Mouse (Mus musculus) stomach, embryonic 14.5 days (tissue): Measurements from ENCODE around the gene Slco3a1. TPM values are rescaled to one million over a fixed set of nuclear protein-coding genes. Genes with fewer than 3 reads are reported as not detected.
"Not testable (repeated sequence)": the region's sequence is repeated elsewhere in the genome, so short reads cannot be mapped to it uniquely, and the experiment has no call there.

Experiments used
- ATAC-seq: fragments of 200-750 bp; cut with Nextera tagmentation; 2 replicates; pipeline ENCODE4 v1.8.0; 2017; ENCODE audit warnings: low read depth, moderate TSS enrichment; ENCODE audit not compliant: insufficient number of reproducible peaks, insufficient read depth, low FRiP score
- H3K27ac ChIP-seq: fragments of 300-500 bp; sonication (generic); 2 replicates; pipeline ENCODE4 v1.5.1; 2014; ENCODE audit warnings: mild to moderate bottlenecking, low read length, moderate library complexity, mixed read lengths
- H3K27me3 ChIP-seq: fragments of 300-500 bp; sonication (generic); 2 replicates; pipeline ENCODE4 v1.6.1; 2014; ENCODE audit warnings: low read length, control low read depth, mixed read lengths; ENCODE audit not compliant: control insufficient read depth, insufficient read depth
- H3K36me3 ChIP-seq: fragments of 300-500 bp; sonication (generic); 2 replicates; pipeline ENCODE4 v1.6.1; 2014; ENCODE audit warnings: mild to moderate bottlenecking, control low read depth, low read length, moderate library complexity, mixed read lengths; ENCODE audit not compliant: control insufficient read depth, insufficient read depth
- H3K4me1 ChIP-seq: fragments of 300-500 bp; sonication (generic); 2 replicates; pipeline ENCODE4 v1.6.1; 2014; ENCODE audit warnings: low read length, control low read depth, mixed read lengths; ENCODE audit not compliant: control insufficient read depth, insufficient read depth
- H3K4me2 ChIP-seq: fragments of 300-500 bp; sonication (generic); replicated peaks from 2 replicates; pipeline ENCODE4 v1.6.1; 2014; ENCODE audit warnings: low read depth, low read length, control low read depth
- H3K4me3 ChIP-seq: fragments of 300-500 bp; sonication (generic); 2 replicates; pipeline ENCODE4 v1.5.1; 2014; ENCODE audit warnings: low read depth, low read length, control low read depth
- H3K9ac ChIP-seq: fragments of 300-500 bp; sonication (generic); replicated peaks from 2 replicates; pipeline ENCODE4 v1.6.1; 2014; ENCODE audit warnings: low read depth, mild to moderate bottlenecking, control low read depth, low read length, moderate library complexity, mixed read lengths
- H3K9me3 ChIP-seq: fragments of 300-500 bp; sonication (generic); 2 replicates; pipeline ENCODE4 v1.6.1; 2016; ENCODE audit warnings: low read depth, low read length, control low read depth; ENCODE audit not compliant: control insufficient read depth
- WGBS: fragments of 180-500 bp; shearing (Covaris S2); extraction: QIAGEN DNeasy Blood & Tissue Kit; methylation state at CpG from one replicate; pipeline ENCODE4 v1.1.7; 2014; 5-methylcytosine and 5-hydroxymethylcytosine counted together
- polyA plus RNA-seq: library from polyadenylated mRNA; unstranded; fragments of >200 nt; fragmentation: Nextera tagmentation; extraction: Ambion mirVana; gene quantifications from 2 replicates; pipeline ENCODE4 v1.2.1, GENCODE M21; 2014

The Slco3a1 gene
- polyA plus RNA-seq, 1 experiment from 2014 or later = 9.1 TPM

DNA sequence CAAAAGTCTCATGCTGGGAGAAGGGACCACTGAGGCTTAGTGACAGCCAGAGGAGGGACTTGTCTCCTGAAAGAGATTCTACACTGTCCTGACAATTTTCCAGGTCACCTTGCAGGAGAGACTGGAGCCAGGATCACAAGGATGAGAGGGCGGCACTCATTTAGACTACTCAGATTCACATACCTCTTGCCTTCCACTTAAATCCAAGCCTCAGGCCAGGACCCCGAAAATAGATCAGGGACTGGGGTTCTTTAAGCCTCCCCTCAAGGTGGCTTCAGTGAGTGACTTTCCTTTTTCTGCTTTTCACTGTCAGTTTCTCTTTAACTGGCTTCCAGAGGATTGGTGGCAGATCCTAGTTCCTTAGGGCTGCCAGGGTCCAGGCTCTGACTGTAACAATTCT lies 133.0 kb downstream of the Slco3a1 start:
- no peak for ATAC-seq
- H3K9ac ChIP-seq = no peak overlapping the region
- WGBS = 90% methylated on average over 2 of the region's 2 CpGs
- no peak overlapping the region for H3K4me3 ChIP-seq
- no peaks in the 10 kb centered on the region for H3K36me3 ChIP-seq
- no peaks in the 10 kb centered on the region for H3K9me3 ChIP-seq
- H3K27me3 ChIP-seq = no peaks in the 10 kb centered on the region
- H3K27ac ChIP-seq = no peak overlapping the region
- peaks cover 12% of the 10 kb centered on the region; the same call in 1 of the 2 replicates for H3K4me1 ChIP-seq
- H3K4me2 ChIP-seq = no peak overlapping the region

DNA sequence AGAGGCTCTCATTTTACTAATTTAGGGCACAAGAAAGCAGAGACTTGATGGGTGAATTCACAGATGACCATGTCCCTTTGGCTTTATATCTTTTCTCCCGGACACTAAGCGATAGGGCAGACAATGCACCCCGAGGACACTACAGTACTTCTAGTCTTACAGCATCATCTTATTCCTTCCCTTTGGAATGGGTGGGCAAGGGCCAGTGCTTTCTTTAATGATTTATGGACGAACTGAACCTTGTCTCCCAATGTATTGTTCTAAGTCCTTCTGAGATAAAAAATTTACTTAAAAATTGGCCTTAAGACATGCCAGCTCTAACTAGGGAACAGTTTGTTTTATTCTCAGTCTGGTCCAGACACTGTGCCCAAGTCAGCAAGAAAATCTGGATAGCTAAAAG lies 134.9 kb downstream of the Slco3a1 start:
- Histone ChIP-seq H3K4me1 (peaks cover 9% of the 10 kb centered on the region; the same call in 1 of the 2 replicates), H3K9me3 (no peaks in the 10 kb centered on the region), H3K36me3 (no peaks in the 10 kb centered on the region), H3K4me2 (no peak overlapping the region), H3K9ac (no peak overlapping the region), H3K27ac (no peak overlapping the region), H3K4me3 (no peak overlapping the region), H3K27me3 (no peaks in the 10 kb centered on the region)
- 89% methylated on average over 4 of the region's 4 CpGs for WGBS
- no peak for ATAC-seq

DNA sequence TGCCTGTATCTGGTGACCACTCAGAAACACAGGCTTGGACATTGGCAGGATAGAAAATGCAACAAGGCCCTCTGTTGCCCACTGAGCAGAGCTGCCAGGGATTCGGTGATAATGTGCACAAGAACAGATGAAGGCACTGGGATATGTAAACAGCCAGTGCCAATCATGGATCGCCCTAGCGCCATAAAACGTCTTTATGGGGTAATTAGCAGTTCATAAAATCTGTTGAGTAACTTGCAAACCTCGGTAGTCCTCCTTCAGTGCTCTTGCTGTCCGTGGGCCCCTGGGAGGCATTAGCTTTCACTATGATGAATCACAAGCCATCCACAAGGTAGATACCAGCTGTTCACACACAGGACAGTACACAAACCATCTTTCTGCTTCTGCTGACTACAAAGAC lies 137.6 kb downstream of the Slco3a1 start:
- no peak for ATAC-seq
- no peaks in the 10 kb centered on the region for H3K36me3 ChIP-seq
- no peaks in the 10 kb centered on the region for H3K4me1 ChIP-seq
- no peak overlapping the region for H3K4me2 ChIP-seq
- no peaks in the 10 kb centered on the region for H3K27me3 ChIP-seq
- no peak overlapping the region for H3K27ac ChIP-seq
- 41% methylated on average over 6 of the region's 6 CpGs for WGBS
- no peaks in the 10 kb centered on the region for H3K9me3 ChIP-seq
- H3K9ac ChIP-seq = no peak overlapping the region
- no peak overlapping the region for H3K4me3 ChIP-seq

DNA sequence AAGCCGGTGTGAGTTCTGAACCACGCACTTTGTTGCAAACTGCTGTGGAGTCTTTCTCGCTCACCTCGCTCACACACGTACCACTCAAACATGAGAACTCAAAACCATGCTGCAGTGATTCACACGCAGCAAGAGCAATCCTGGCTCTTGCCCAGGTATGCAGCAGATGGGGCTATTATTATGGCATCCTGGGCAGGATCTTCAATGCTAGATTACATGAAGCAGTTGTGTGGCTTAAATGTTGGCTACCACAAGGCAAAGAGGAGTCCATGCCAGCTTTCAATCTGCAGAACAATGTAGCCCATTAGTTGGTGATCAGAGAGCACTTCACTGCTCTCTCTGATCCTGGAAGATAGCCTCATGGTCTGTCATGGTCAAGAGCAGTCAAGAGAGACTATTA lies 139.3 kb downstream of the Slco3a1 start:
- H3K27ac ChIP-seq = no peak overlapping the region
- 96% methylated on average over 6 of the region's 6 CpGs for WGBS
- H3K9me3 ChIP-seq = no peaks in the 10 kb centered on the region
- no peaks in the 10 kb centered on the region for H3K27me3 ChIP-seq
- no peak for ATAC-seq
- no peaks in the 10 kb centered on the region for H3K4me1 ChIP-seq
- no peaks in the 10 kb centered on the region for H3K36me3 ChIP-seq
- no peak overlapping the region for H3K4me3 ChIP-seq
- H3K4me2 ChIP-seq = no peak overlapping the region
- H3K9ac ChIP-seq = no peak overlapping the region

DNA sequence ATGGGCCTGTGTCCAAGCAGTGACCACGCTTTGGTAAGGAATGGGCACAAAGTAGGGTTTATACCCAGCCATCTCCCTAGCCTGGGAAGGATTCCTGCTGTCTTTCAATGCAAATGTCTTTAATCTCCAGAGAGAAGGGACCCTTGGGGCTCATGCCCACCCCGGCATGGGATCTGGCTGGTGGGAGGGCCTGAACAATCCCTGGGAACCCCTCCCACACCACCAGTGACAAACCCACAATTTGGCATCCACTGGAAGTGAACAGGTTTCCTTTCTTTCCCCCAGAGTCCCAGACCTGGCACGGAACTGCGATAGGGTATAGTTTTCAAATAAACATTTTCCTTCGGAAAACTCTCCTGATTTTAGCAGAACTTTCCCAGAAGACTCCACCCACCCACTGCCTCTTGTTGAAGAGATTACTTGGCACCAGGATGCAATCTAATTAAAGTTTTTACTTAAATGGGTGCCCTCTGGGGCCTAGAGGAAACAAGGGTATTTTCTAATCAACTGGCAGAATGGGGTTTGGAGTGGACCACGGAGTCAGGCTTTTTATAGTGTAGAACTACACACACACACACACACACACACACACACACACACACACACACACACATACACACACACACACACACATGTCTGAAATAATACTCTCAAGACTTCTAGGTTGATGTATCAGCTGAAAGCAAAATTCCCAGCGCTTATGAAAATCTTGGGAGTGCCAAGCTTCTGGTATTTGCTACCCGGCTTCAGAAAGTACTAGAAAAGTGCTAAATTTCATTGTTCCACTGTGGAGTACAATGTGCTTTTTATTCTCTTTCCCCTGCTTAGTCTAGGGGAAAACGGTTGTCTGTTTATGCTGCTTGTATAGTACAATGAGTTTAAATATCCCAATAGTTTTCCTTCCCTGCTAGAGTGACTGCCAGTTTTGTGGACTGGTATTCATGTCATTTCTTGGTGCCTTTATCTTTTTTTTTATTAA lies 140.6 kb downstream of the Slco3a1 start:
- Histone ChIP-seq H3K4me1 (no peaks in the 10 kb centered on the region), H3K27me3 (no peaks in the 10 kb centered on the region), H3K9ac (no peak overlapping the region), H3K4me3 (no peak overlapping the region), H3K9me3 (no peaks in the 10 kb centered on the region), H3K36me3 (no peaks in the 10 kb centered on the region), H3K27ac (no peak overlapping the region), H3K4me2 (no peak overlapping the region)
- ATAC-seq = no peak
- WGBS = 69% methylated on average over 9 of the region's 9 CpGs

DNA sequence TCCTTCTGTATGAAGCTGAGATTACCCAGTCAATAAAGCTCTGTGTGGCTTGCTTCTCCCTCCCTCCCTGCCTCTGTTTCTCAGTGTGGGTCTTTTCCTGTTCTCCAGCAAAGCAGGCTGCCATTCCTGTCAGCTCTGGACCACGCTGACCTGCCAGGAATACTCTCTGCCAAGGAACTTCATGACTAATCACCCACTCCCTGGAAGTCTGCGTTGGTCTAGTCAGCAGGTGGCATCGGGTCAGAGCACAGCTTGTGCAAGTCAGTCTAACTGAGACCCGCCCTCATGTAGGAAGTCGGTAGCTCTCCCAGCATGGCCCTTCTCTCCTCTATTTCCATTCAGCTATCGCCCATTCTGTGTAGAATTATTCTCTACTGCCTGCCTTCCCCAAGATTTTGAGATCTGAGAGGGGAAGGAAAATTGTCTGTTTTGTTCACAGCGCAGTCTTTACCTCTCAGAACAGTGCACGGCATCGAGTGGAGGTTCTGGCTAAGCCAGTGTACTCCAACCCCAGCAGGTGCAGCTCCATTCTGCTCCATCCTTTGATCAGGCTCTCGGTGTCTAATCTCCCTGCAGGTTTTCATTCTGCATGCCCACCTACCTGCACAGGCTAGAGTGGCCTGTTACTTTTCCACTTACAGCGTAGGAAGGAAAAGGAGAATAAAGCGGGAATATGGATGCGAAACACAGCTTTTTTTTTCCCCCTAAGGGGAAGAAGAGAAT lies 145.8 kb downstream of the Slco3a1 start:
- Histone ChIP-seq H3K9me3 (no peaks in the 10 kb centered on the region), H3K9ac (no peak overlapping the region), H3K36me3 (no peaks in the 10 kb centered on the region), H3K27ac (no peak overlapping the region), H3K4me1 (no peaks in the 10 kb centered on the region), H3K4me3 (no peak overlapping the region), H3K27me3 (no peaks in the 10 kb centered on the region), H3K4me2 (no peak overlapping the region)
- ATAC-seq = 0 out of 2 replicates have a peak, but pooled peaks have one; percentile 14
- 61% methylated on average over 13 of the region's 13 CpGs for whole genome bisulfite sequencing

DNA sequence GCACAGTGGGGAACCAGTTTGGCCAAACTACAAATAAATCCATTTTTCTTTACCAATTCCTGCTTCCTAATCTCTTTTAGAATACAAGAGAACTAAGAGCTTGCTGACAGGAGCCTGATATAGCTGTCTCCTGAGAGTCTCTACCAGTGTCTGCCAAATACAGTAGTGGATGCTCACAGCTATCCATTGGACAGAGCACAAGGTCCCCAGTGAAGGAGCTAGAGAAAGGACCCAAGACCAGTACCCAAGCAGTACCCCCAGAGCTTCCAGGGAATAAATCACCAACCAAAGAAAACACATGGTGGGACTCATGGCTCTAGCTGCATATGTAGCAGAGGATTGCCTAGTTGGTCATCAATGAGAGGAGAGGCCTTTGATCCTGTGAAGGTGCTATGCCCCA lies 146.7 kb downstream of the Slco3a1 start:
- H3K9ac ChIP-seq, H3K36me3 ChIP-seq, H3K9me3 ChIP-seq, H3K4me2 ChIP-seq, ATAC-seq, H3K27me3 ChIP-seq, H3K4me3 ChIP-seq, H3K27ac ChIP-seq, H3K4me1 ChIP-seq: not testable (repeated sequence)

DNA sequence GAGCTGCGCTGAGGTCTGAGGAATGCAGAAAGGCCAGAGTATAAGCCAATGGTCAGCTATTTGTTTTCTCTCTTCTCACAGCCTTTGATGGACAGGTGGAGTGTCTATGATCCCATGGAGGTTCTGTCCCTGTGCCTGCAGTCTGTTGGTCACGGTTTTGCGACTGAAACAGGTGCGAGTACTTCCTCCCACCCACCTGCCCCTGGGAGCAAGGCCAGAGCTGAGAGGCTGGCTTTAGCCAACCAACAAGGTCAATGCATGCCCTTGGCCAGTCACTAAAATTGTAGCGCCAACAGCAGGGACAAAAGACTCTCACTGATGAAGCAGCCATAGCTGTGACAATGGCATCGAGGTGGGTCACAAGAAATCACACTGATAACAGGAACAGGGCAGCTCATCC lies 154.9 kb downstream of the Slco3a1 start:
- no peak overlapping the region for H3K4me3 ChIP-seq
- H3K27ac ChIP-seq = no peak overlapping the region
- no peaks in the 10 kb centered on the region for H3K4me1 ChIP-seq
- no peak overlapping the region for H3K9ac ChIP-seq
- ATAC-seq = no peak
- no peak overlapping the region for H3K4me2 ChIP-seq
- no peaks in the 10 kb centered on the region for H3K36me3 ChIP-seq
- no peaks in the 10 kb centered on the region for H3K9me3 ChIP-seq
- H3K27me3 ChIP-seq = no peaks in the 10 kb centered on the region
- 91% methylated on average over 6 of the region's 6 CpGs for WGBS
